Mouse (Mus musculus): Measurements from ENCODE around the gene Ankrd13b. TPM values are rescaled to one million over a fixed set of nuclear protein-coding genes. Genes with fewer than 3 reads are reported as not detected.
A peak's percentile ranks its signal among the peaks of the same experiment; 100 is the strongest.

Ankrd13b gene
- polyA plus RNA-seq, 1 experiment from 2014 or later, result 39.7 TPM

- Histone ChIP-seq H3K4me1 (peaks cover 62% of the 10 kb centered on the region), H3K36me3 (no peaks in the 10 kb centered on the region; the same call in 1 of the 2 replicates), H3K9me3 (no peaks in the 10 kb centered on the region), H3K9ac (no peak overlapping the region), H3K27me3 (replicated peaks) (no peaks in the 10 kb centered on the region), H3K4me3 (no peak overlapping the region), H3K4me2 (replicated peaks) (peak overlapping the region; percentile 68), H3K27ac (0 out of 2 replicates have a peak overlapping the region, but pooled peaks have one; percentile 37)
- ATAC-seq (ENCODE audit: low FRiP score, low read depth), result no peak
- 30% methylated on average over 6 of the region's 6 CpGs for WGBS
Measured at GRCm38 (mm10) chr11:77485229-77485628, 4.2 kb downstream of the Ankrd13b start.

- no peaks in the 10 kb centered on the region; the same call in 1 of the 2 replicates for H3K36me3 ChIP-seq
- no peaks in the 10 kb centered on the region for H3K27me3 ChIP-seq (replicated peaks)
- no peak overlapping the region for H3K4me3 ChIP-seq
- H3K27ac ChIP-seq, result no peak overlapping the region
- no peaks in the 10 kb centered on the region for H3K9me3 ChIP-seq
- ATAC-seq (ENCODE audit: low FRiP score, low read depth), result no peak
- H3K9ac ChIP-seq, result no peak overlapping the region
- peaks cover 56% of the 10 kb centered on the region for H3K4me1 ChIP-seq
- no peak overlapping the region for H3K4me2 ChIP-seq (replicated peaks)
- 73% methylated on average over 11 of the region's 11 CpGs for WGBS
Measured at GRCm38 (mm10) chr11:77483510-77484255, 5.8 kb downstream of the Ankrd13b start.

GRCm38 (mm10) chr11:77483043-77483442, 6.4 kb downstream of the Ankrd13b start:
- Histone ChIP-seq H3K9ac (no peak overlapping the region), H3K36me3 (no peaks in the 10 kb centered on the region; the same call in 1 of the 2 replicates), H3K9me3 (no peaks in the 10 kb centered on the region), H3K4me2 (replicated peaks) (no peak overlapping the region), H3K27me3 (replicated peaks) (no peaks in the 10 kb centered on the region), H3K4me3 (no peak overlapping the region), H3K4me1 (peaks cover 50% of the 10 kb centered on the region), H3K27ac (no peak overlapping the region)
- no peak for ATAC-seq (ENCODE audit: low FRiP score, low read depth)
- WGBS, result 72% methylated on average over 3 of the region's 3 CpGs

GRCm38 (mm10) chr11:77476895-77477294, 12.6 kb downstream of the Ankrd13b start:
- no peak for ATAC-seq (ENCODE audit: low FRiP score, low read depth)
- no peak overlapping the region for H3K9ac ChIP-seq
- 90% methylated on average over 6 of the region's 6 CpGs for WGBS

GRCm38 (mm10) chr11:77476216-77476615, 13.3 kb downstream of the Ankrd13b start:
- Histone ChIP-seq H3K4me1 (no peaks in the 10 kb centered on the region), H3K9me3 (no peaks in the 10 kb centered on the region), H3K9ac (no peak overlapping the region), H3K27ac (no peak overlapping the region), H3K4me2 (replicated peaks) (no peak overlapping the region), H3K4me3 (no peak overlapping the region), H3K27me3 (replicated peaks) (no peaks in the 10 kb centered on the region), H3K36me3 (peaks cover 47% of the 10 kb centered on the region)
- WGBS, result 95% methylated on average over 14 of the region's 14 CpGs
- no peak for ATAC-seq (ENCODE audit: low FRiP score, low read depth)

More at GRCm38 (mm10) chr11:77476895-77477294, 12.6 kb downstream of the Ankrd13b start:
- Histone ChIP-seq H3K9me3 (no peaks in the 10 kb centered on the region), H3K27me3 (replicated peaks) (no peaks in the 10 kb centered on the region), H3K36me3 (peaks cover 41% of the 10 kb centered on the region), H3K4me1 (no peaks in the 10 kb centered on the region), H3K4me3 (no peak overlapping the region), H3K4me2 (replicated peaks) (no peak overlapping the region), H3K27ac (no peak overlapping the region)

GRCm38 (mm10) chr11:77472775-77473174, 16.7 kb downstream of the Ankrd13b start:
- peaks cover 56% of the 10 kb centered on the region for H3K36me3 ChIP-seq
- H3K4me3 ChIP-seq, result no peak overlapping the region
- no peak overlapping the region for H3K4me2 ChIP-seq (replicated peaks)
- H3K9me3 ChIP-seq, result no peaks in the 10 kb centered on the region
- H3K4me1 ChIP-seq, result peaks cover 2% of the 10 kb centered on the region; the same call in 1 of the 2 replicates
- H3K9ac ChIP-seq, result no peak overlapping the region
- 90% methylated on average over 16 of the region's 16 CpGs for WGBS
- no peak for ATAC-seq (ENCODE audit: low FRiP score, low read depth)
- peaks cover 12% of the 10 kb centered on the region; the same call in 1 of the 2 replicates for H3K27me3 ChIP-seq (replicated peaks)
- no peak overlapping the region for H3K27ac ChIP-seq

- no peak overlapping the region for H3K9ac ChIP-seq
- no peak overlapping the region for H3K4me3 ChIP-seq
- ATAC-seq (ENCODE audit: low FRiP score, low read depth), result no peak
- peaks cover 47% of the 10 kb centered on the region for H3K36me3 ChIP-seq
- peaks cover 12% of the 10 kb centered on the region for H3K4me1 ChIP-seq
- no peaks in the 10 kb centered on the region for H3K9me3 ChIP-seq
- no peak overlapping the region for H3K4me2 ChIP-seq (replicated peaks)
- no peak overlapping the region for H3K27ac ChIP-seq
- H3K27me3 ChIP-seq (replicated peaks), result peaks cover 26% of the 10 kb centered on the region
- 71% methylated on average over 29 of the region's 29 CpGs for WGBS
Measured at GRCm38 (mm10) chr11:77471407-77471806, 18.1 kb downstream of the Ankrd13b start.

- Histone ChIP-seq H3K4me1 (peaks cover 12% of the 10 kb centered on the region), H3K9ac (no peak overlapping the region), H3K9me3 (no peaks in the 10 kb centered on the region), H3K27me3 (replicated peaks) (peaks cover 45% of the 10 kb centered on the region), H3K4me3 (no peak overlapping the region), H3K36me3 (peaks cover 30% of the 10 kb centered on the region), H3K4me2 (replicated peaks) (no peak overlapping the region), H3K27ac (no peak overlapping the region)
- WGBS, result 84% methylated on average over 9 of the region's 9 CpGs
- no peak for ATAC-seq (ENCODE audit: low FRiP score, low read depth)
Measured at GRCm38 (mm10) chr11:77468397-77468796, 21.1 kb downstream of the Ankrd13b start.

GRCm38 (mm10) chr11:77467784-77468183, 21.7 kb downstream of the Ankrd13b start:
- Histone ChIP-seq H3K4me3 (no peak overlapping the region), H3K27ac (no peak overlapping the region), H3K4me1 (peaks cover 13% of the 10 kb centered on the region), H3K9ac (no peak overlapping the region), H3K36me3 (peaks cover 24% of the 10 kb centered on the region), H3K9me3 (no peaks in the 10 kb centered on the region), H3K4me2 (replicated peaks) (peak overlapping the region; percentile 20), H3K27me3 (replicated peaks) (peaks cover 51% of the 10 kb centered on the region)
- 16% methylated on average over 20 of the region's 20 CpGs for WGBS
- ATAC-seq (ENCODE audit: low FRiP score, low read depth), result no peak

- peak; percentile 17; the same call in 1 of the 2 replicates for ATAC-seq (ENCODE audit: low FRiP score, low read depth)
- peaks cover 19% of the 10 kb centered on the region for H3K4me1 ChIP-seq
- H3K4me3 ChIP-seq, result no peak overlapping the region
- peaks cover 18% of the 10 kb centered on the region for H3K36me3 ChIP-seq
- H3K27me3 ChIP-seq (replicated peaks), result peaks cover 57% of the 10 kb centered on the region
- 3% methylated on average over 25 of the region's 25 CpGs for WGBS
- no peak overlapping the region for H3K27ac ChIP-seq
- H3K9me3 ChIP-seq, result no peaks in the 10 kb centered on the region
- H3K9ac ChIP-seq, result no peak overlapping the region
- peak overlapping the region; percentile 20 for H3K4me2 ChIP-seq (replicated peaks)
Measured at GRCm38 (mm10) chr11:77467157-77467556, 22.3 kb downstream of the Ankrd13b start.

GRCm38 (mm10) chr11:77466544-77466943, 22.9 kb downstream of the Ankrd13b start:
- no peak for ATAC-seq (ENCODE audit: low FRiP score, low read depth)
- H3K27me3 ChIP-seq (replicated peaks), result peaks cover 63% of the 10 kb centered on the region
- peaks cover 12% of the 10 kb centered on the region for H3K36me3 ChIP-seq
- H3K4me1 ChIP-seq, result peaks cover 24% of the 10 kb centered on the region
- H3K27ac ChIP-seq, result no peak overlapping the region
- no peak overlapping the region for H3K9ac ChIP-seq
- H3K4me2 ChIP-seq (replicated peaks), result no peak overlapping the region
- no peak overlapping the region for H3K4me3 ChIP-seq
- H3K9me3 ChIP-seq, result no peaks in the 10 kb centered on the region
- 35% methylated on average over 9 of the region's 9 CpGs for WGBS

GRCm38 (mm10) chr11:77465111-77465510, 24.4 kb downstream of the Ankrd13b start:
- H3K4me2 ChIP-seq (replicated peaks), result no peak overlapping the region
- H3K9me3 ChIP-seq, result no peaks in the 10 kb centered on the region
- H3K4me1 ChIP-seq, result peaks cover 24% of the 10 kb centered on the region
- no peak for ATAC-seq (ENCODE audit: low FRiP score, low read depth)
- WGBS, result 45% methylated on average over 3 of the region's 3 CpGs
- H3K9ac ChIP-seq, result no peak overlapping the region
- H3K27ac ChIP-seq, result no peak overlapping the region
- H3K27me3 ChIP-seq (replicated peaks), result peaks cover 78% of the 10 kb centered on the region
- H3K36me3 ChIP-seq, result no peaks in the 10 kb centered on the region; the same call in 1 of the 2 replicates
- H3K4me3 ChIP-seq, result no peak overlapping the region
